Mouse (Mus musculus): ENCODE measurements at regions not wholly inside any gene's neighbourhood (a gene's known extent, or its start where the extent isn't known, plus 50 kb on each side); places are given as distances from the start of the nearest gene placed in this dataset.

GRCm38 (mm10) chr2:137808401-137809230 is 447.7 kb upstream of the Btbd3 start:
- Histone ChIP-seq H3K27ac (no peak overlapping the region), H3K4me2 (ENCODE audit: low read depth) (no peak overlapping the region), H3K9me3 (ENCODE audit: control insufficient read depth, low read length) (no peaks in the 10 kb centered on the region), H3K36me3 (replicated peaks; ENCODE audit: control insufficient read depth, insufficient read depth, low read depth) (no peaks in the 10 kb centered on the region), H3K9ac (replicated peaks) (no peak overlapping the region), H3K4me1 (replicated peaks; ENCODE audit: control insufficient read depth in 2 of 2, insufficient read depth in 2 of 2, low read length in 1 of 2) (no peaks in the 10 kb centered on the region), H3K27me3 (ENCODE audit: control insufficient read depth, insufficient read depth, low read length) (no peaks in the 10 kb centered on the region), H3K4me3 (ENCODE audit: insufficient read depth in 1 of 2, low read depth in 2 of 2, low read length in 2 of 2) (no peak overlapping the region)
- 83% methylated on average over 13 of the region's 13 CpGs for WGBS (ENCODE audit: insufficient replicate concordance)
- TF ChIP-seq CTCF (IDR thresholded peaks at IDR 0.05; ENCODE audit: low read depth) (no peak), EP300 (IDR thresholded peaks at IDR 0.05; ENCODE audit: low read depth) (no peak)
- ATAC-seq (ENCODE audit: insufficient read depth) (no peak), DNase-seq (ENCODE audit: low read depth in 3 of 3, low spot score in 3 of 3) (no peak)

- DNase-seq (ENCODE audit: low read depth in 3 of 3, low spot score in 3 of 3) (no peak), ATAC-seq (ENCODE audit: insufficient read depth) (no peak)
- Histone ChIP-seq H3K36me3 (replicated peaks; ENCODE audit: control insufficient read depth, insufficient read depth, low read depth) (no peaks in the 10 kb centered on the region), H3K9me3 (ENCODE audit: control insufficient read depth, low read length) (no peaks in the 10 kb centered on the region), H3K4me1 (replicated peaks; ENCODE audit: control insufficient read depth in 2 of 2, insufficient read depth in 2 of 2, low read length in 1 of 2) (no peaks in the 10 kb centered on the region), H3K27ac (no peak overlapping the region), H3K9ac (replicated peaks) (no peak overlapping the region), H3K4me3 (ENCODE audit: insufficient read depth in 1 of 2, low read depth in 2 of 2, low read length in 2 of 2) (no peak overlapping the region), H3K27me3 (ENCODE audit: control insufficient read depth, insufficient read depth, low read length) (no peaks in the 10 kb centered on the region), H3K4me2 (ENCODE audit: low read depth) (no peak overlapping the region)
- TF ChIP-seq EP300 (IDR thresholded peaks at IDR 0.05; ENCODE audit: low read depth) (no peak), CTCF (IDR thresholded peaks at IDR 0.05; ENCODE audit: low read depth) (no peak)
- WGBS (ENCODE audit: insufficient replicate concordance): 53% methylated on average over 5 of the region's 5 CpGs
Observed at GRCm38 (mm10) chr2:137807594-137808295, 448.6 kb upstream of the Btbd3 start.

GRCm38 (mm10) chr2:137794841-137795240 is 461.5 kb upstream of the Btbd3 start:
- Histone ChIP-seq H3K36me3 (replicated peaks; ENCODE audit: control insufficient read depth, insufficient read depth, low read depth) (no peaks in the 10 kb centered on the region), H3K4me3 (ENCODE audit: insufficient read depth in 1 of 2, low read depth in 2 of 2, low read length in 2 of 2) (no peak overlapping the region), H3K27me3 (ENCODE audit: control insufficient read depth, insufficient read depth, low read length) (no peaks in the 10 kb centered on the region), H3K4me1 (replicated peaks; ENCODE audit: control insufficient read depth in 2 of 2, insufficient read depth in 2 of 2, low read length in 1 of 2) (no peaks in the 10 kb centered on the region), H3K9ac (replicated peaks) (no peak overlapping the region), H3K4me2 (ENCODE audit: low read depth) (no peak overlapping the region), H3K9me3 (ENCODE audit: control insufficient read depth, low read length) (no peaks in the 10 kb centered on the region), H3K27ac (no peak overlapping the region)
- no peak for TF ChIP-seq CTCF (IDR thresholded peaks at IDR 0.05; ENCODE audit: low read depth)
- TF ChIP-seq EP300 (IDR thresholded peaks at IDR 0.05; ENCODE audit: low read depth): no peak
- WGBS (ENCODE audit: insufficient replicate concordance): 59% methylated on average over 2 of the region's 2 CpGs
- DNase-seq (ENCODE audit: low read depth in 3 of 3, low spot score in 3 of 3) (no peak), ATAC-seq (ENCODE audit: insufficient read depth) (no peak)

GRCm38 (mm10) chr2:137784091-137784490 is 472.3 kb upstream of the Btbd3 start:
- Histone ChIP-seq H3K4me3 (ENCODE audit: insufficient read depth in 1 of 2, low read depth in 2 of 2, low read length in 2 of 2) (no peak overlapping the region), H3K9me3 (ENCODE audit: control insufficient read depth, low read length) (no peaks in the 10 kb centered on the region), H3K27ac (no peak overlapping the region), H3K4me2 (ENCODE audit: low read depth) (no peak overlapping the region), H3K27me3 (ENCODE audit: control insufficient read depth, insufficient read depth, low read length) (no peaks in the 10 kb centered on the region), H3K36me3 (replicated peaks; ENCODE audit: control insufficient read depth, insufficient read depth, low read depth) (no peaks in the 10 kb centered on the region), H3K9ac (replicated peaks) (no peak overlapping the region), H3K4me1 (replicated peaks; ENCODE audit: control insufficient read depth in 2 of 2, insufficient read depth in 2 of 2, low read length in 1 of 2) (no peaks in the 10 kb centered on the region)
- ATAC-seq (ENCODE audit: insufficient read depth) (no peak), DNase-seq (ENCODE audit: low read depth in 3 of 3, low spot score in 3 of 3) (no peak)
- WGBS (ENCODE audit: insufficient replicate concordance): 53% methylated on average over 6 of the region's 6 CpGs
- TF ChIP-seq EP300 (IDR thresholded peaks at IDR 0.05; ENCODE audit: low read depth) (no peak), CTCF (IDR thresholded peaks at IDR 0.05; ENCODE audit: low read depth) (no peak)

- no peaks in the 10 kb centered on the region for H3K9me3 ChIP-seq (ENCODE audit: control insufficient read depth, low read length)
- 43% methylated on average over 3 of the region's 3 CpGs for WGBS (ENCODE audit: insufficient replicate concordance)
- H3K9ac ChIP-seq (replicated peaks): no peak overlapping the region
- H3K27me3 ChIP-seq (ENCODE audit: control insufficient read depth, insufficient read depth, low read length): no peaks in the 10 kb centered on the region
- no peaks in the 10 kb centered on the region for H3K36me3 ChIP-seq (replicated peaks; ENCODE audit: control insufficient read depth, insufficient read depth, low read depth)
- no peak overlapping the region for H3K4me3 ChIP-seq (ENCODE audit: insufficient read depth in 1 of 2, low read depth in 2 of 2, low read length in 2 of 2)
- DNase-seq (ENCODE audit: low read depth in 3 of 3, low spot score in 3 of 3) (no peak), ATAC-seq (ENCODE audit: insufficient read depth) (no peak)
- no peak for TF ChIP-seq CTCF (IDR thresholded peaks at IDR 0.05; ENCODE audit: low read depth)
- TF ChIP-seq EP300 (IDR thresholded peaks at IDR 0.05; ENCODE audit: low read depth): no peak
- H3K4me1 ChIP-seq (replicated peaks; ENCODE audit: control insufficient read depth in 2 of 2, insufficient read depth in 2 of 2, low read length in 1 of 2): no peaks in the 10 kb centered on the region
- H3K4me2 ChIP-seq (ENCODE audit: low read depth): no peak overlapping the region
- H3K27ac ChIP-seq: no peak overlapping the region
Observed at GRCm38 (mm10) chr2:137777430-137777829, 478.9 kb upstream of the Btbd3 start.

All from liver, embryonic 14.5 days (tissue).